Mouse (Mus musculus): ENCODE data around the gene Gchfr.

DNA sequence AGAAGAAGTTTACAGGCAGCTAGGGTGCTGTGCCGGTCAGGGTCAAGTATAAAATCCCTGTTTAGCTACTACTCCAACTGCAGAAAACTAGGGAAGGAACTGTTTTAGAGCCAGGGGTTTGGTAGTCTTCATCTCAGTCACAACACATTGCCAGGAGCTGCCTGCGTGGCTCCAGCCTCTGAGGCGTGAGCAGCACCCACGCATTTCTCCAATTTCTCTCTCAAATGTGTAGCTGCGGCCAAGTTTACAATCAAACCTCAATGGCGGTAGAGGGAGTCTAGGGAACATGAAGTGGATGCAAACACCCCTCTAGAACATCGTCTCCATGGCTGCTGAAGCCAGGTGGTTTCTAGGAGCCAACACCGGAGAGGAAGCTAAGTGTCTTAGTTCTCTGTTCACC is 19.8 kb upstream of the Gchfr start:
- TF ChIP-seq CTCF (IDR thresholded peaks at IDR 0.05; ENCODE audit: insufficient read depth, low read depth, low read length): no peak
- TF ChIP-seq POLR2A (IDR thresholded peaks at IDR 0.05; ENCODE audit: insufficient read depth, low read depth, low read length): no peak

Data from olfactory bulb, adult 2 months (tissue).